ENCODE assay signal across 8 mouse cellular contexts in genomic region chr13:21919836-21920431, GRCm38 (mm10). TPM values are rescaled to one million over a fixed set of nuclear protein-coding genes. Genes with fewer than 3 reads are reported as not detected.
DNase-seq lines count a peak whose midpoint lies in the region; ATAC-seq and TF ChIP-seq lines count a peak whose summit lies in the region.

No protein-coding gene starts in this region.

- TF ChIP-seq POLR2A in myocyte (IDR thresholded peaks at IDR 0.05; ENCODE audit: insufficient read length, low read depth), result no peak

- H3K4me2 ChIP-seq in midbrain, embryonic 11.5 days, result no peak overlapping the region
- H3K4me2 ChIP-seq in midbrain, embryonic 16.5 days (ENCODE audit: low read length), result no peak overlapping the region
- peak overlapping the region; percentile 77; the same call in 1 of the 2 replicates for H3K4me2 ChIP-seq in heart, embryonic 15.5 days
- peak overlapping the region; percentile 10 for H3K4me2 ChIP-seq in myocyte (ENCODE audit: low read depth)

- H3K4me1 ChIP-seq in erythroblast, embryonic 14.5 days (ENCODE audit: control insufficient read depth), result peaks cover 51% of the 10 kb centered on the region
- H3K4me1 ChIP-seq in midbrain, embryonic 11.5 days (ENCODE audit: control insufficient read depth, insufficient read depth, low read length), result peaks cover 2% of the 10 kb centered on the region; the same call in 1 of the 2 replicates
- peaks cover 9% of the 10 kb centered on the region for H3K4me1 ChIP-seq in midbrain, embryonic 16.5 days (ENCODE audit: control insufficient read depth, insufficient read depth, low read length)
- H3K4me1 ChIP-seq in heart, embryonic 15.5 days (replicated peaks), result no peaks in the 10 kb centered on the region; the same call in 1 of the 2 replicates

- 4% methylated on average over 11 of the region's 11 CpGs for WGBS in midbrain, embryonic 11.5 days
- WGBS in midbrain, embryonic 16.5 days, result 6% methylated on average over 11 of the region's 11 CpGs
- WGBS in heart, embryonic 15.5 days, result 6% methylated on average over 11 of the region's 11 CpGs

- H3K9me3 ChIP-seq in erythroblast, embryonic 14.5 days (ENCODE audit: control insufficient read depth, low read length), result no peaks in the 10 kb centered on the region
- H3K9me3 ChIP-seq in midbrain, embryonic 11.5 days (ENCODE audit: control insufficient read depth, low read length), result no peaks in the 10 kb centered on the region
- H3K9me3 ChIP-seq in midbrain, embryonic 16.5 days (replicated peaks; ENCODE audit: control insufficient read depth, low read length, poor library complexity, severe bottlenecking), result no peaks in the 10 kb centered on the region
- H3K9me3 ChIP-seq in heart, embryonic 15.5 days (replicated peaks), result no peaks in the 10 kb centered on the region

- no peak overlapping the region for H3K27ac ChIP-seq in midbrain, embryonic 11.5 days (ENCODE audit: low read depth, low read length)
- H3K27ac ChIP-seq in midbrain, embryonic 16.5 days (ENCODE audit: low read length), result no peak overlapping the region
- no peak overlapping the region for H3K27ac ChIP-seq in heart, embryonic 15.5 days

- no peaks in the 10 kb centered on the region for H3K79me2 ChIP-seq in myocyte (ENCODE audit: control insufficient read depth, insufficient read depth)

- no peak overlapping the region for H3K9ac ChIP-seq in midbrain, embryonic 11.5 days (ENCODE audit: low read length)
- no peak overlapping the region for H3K9ac ChIP-seq in midbrain, embryonic 16.5 days (ENCODE audit: low read depth, low read length)
- no peak overlapping the region for H3K9ac ChIP-seq in heart, embryonic 15.5 days

- ATAC-seq in erythroblast, adult 5-6 weeks (replicated peaks; ENCODE audit: low FRiP score, poor library complexity, severe bottlenecking), result no peak
- no peak for ATAC-seq in midbrain, embryonic 11.5 days (ENCODE audit: low FRiP score)
- ATAC-seq in midbrain, embryonic 16.5 days, result no peak
- ATAC-seq in heart, embryonic 15.5 days (replicated peaks; ENCODE audit: insufficient number of reproducible peaks, insufficient read depth, low FRiP score, low read depth), result no peak
- ATAC-seq in inflammation-experienced regulatory T-cells, adult 6 months, result no peak

- H3K36me3 ChIP-seq in erythroblast, embryonic 14.5 days (ENCODE audit: control insufficient read depth), result no peaks in the 10 kb centered on the region
- no peaks in the 10 kb centered on the region for H3K36me3 ChIP-seq in midbrain, embryonic 11.5 days (ENCODE audit: control insufficient read depth, insufficient read depth, low read length)
- H3K36me3 ChIP-seq in midbrain, embryonic 16.5 days (ENCODE audit: control insufficient read depth, insufficient read depth, low read length), result no peaks in the 10 kb centered on the region
- no peaks in the 10 kb centered on the region for H3K36me3 ChIP-seq in heart, embryonic 15.5 days
- no peaks in the 10 kb centered on the region for H3K36me3 ChIP-seq in myocyte (ENCODE audit: control insufficient read depth, insufficient read depth)

- peak overlapping the region; percentile 74 for H3K4me3 ChIP-seq in erythroblast, embryonic 14.5 days (replicated peaks)
- H3K4me3 ChIP-seq in midbrain, embryonic 11.5 days (ENCODE audit: low read depth, low read length), result no peak overlapping the region
- no peak overlapping the region for H3K4me3 ChIP-seq in midbrain, embryonic 16.5 days (ENCODE audit: low read depth, low read length)
- H3K4me3 ChIP-seq in heart, embryonic 15.5 days, result no peak overlapping the region
- H3K4me3 ChIP-seq in myocyte, result no peak overlapping the region

- H3ac ChIP-seq in myocyte (ENCODE audit: control insufficient read depth, insufficient read length), result no peak overlapping the region

- DNase-seq in midbrain, embryonic 11.5 days (ENCODE audit: low spot score, missing footprints), result peak; percentile 92
- DNase-seq in urinary bladder, postnatal 25 days (ENCODE audit: low spot score), result no peak

- peaks cover 38% of the 10 kb centered on the region for H3K27me3 ChIP-seq in erythroblast, embryonic 14.5 days (ENCODE audit: control insufficient read depth)
- H3K27me3 ChIP-seq in midbrain, embryonic 11.5 days (ENCODE audit: control insufficient read depth, insufficient read depth, low read length), result peaks cover 9% of the 10 kb centered on the region; the same call in 1 of the 2 replicates
- H3K27me3 ChIP-seq in midbrain, embryonic 16.5 days (ENCODE audit: control insufficient read depth, insufficient read depth, low read depth, low read length), result peaks cover 37% of the 10 kb centered on the region
- 0 out of 2 replicates have a peak, but pooled peaks cover 7% of the 10 kb centered on the region for H3K27me3 ChIP-seq in heart, embryonic 15.5 days
- no peaks in the 10 kb centered on the region for H3K27me3 ChIP-seq in myocyte (ENCODE audit: control insufficient read depth, insufficient read depth, insufficient read length)

TF ChIP-seq in myocyte, 11 proteins besides CTCF, POLR2A, EP300 and RAD21:
- TF ChIP-seq TCF12 (IDR thresholded peaks at IDR 0.05; ENCODE audit: insufficient read depth, poor library complexity, severe bottlenecking), result no peak
- TF ChIP-seq CEBPB (IDR thresholded peaks at IDR 0.05; ENCODE audit: insufficient read depth, poor library complexity, severe bottlenecking), result no peak
- TF ChIP-seq SRF (IDR thresholded peaks at IDR 0.05; ENCODE audit: control insufficient read depth, insufficient read length, low read depth), result no peak
- no peak for TF ChIP-seq MYOG (IDR thresholded peaks at IDR 0.05; ENCODE audit: control insufficient read depth in 1 of 3, insufficient read depth in 1 of 3, insufficient read length in 2 of 3, low read depth in 2 of 3)
- no peak for TF ChIP-seq MAX (IDR thresholded peaks at IDR 0.05; ENCODE audit: low read depth)
- no peak for TF ChIP-seq TCF3 (IDR thresholded peaks at IDR 0.05; ENCODE audit: insufficient read length, low read depth)
- no peak for TF ChIP-seq E2F4 (IDR thresholded peaks at IDR 0.05; ENCODE audit: insufficient read depth)
- TF ChIP-seq REST (IDR thresholded peaks at IDR 0.05; ENCODE audit: insufficient read depth, insufficient read length), result no peak
- no peak for TF ChIP-seq MYOD1 (IDR thresholded peaks at IDR 0.05; ENCODE audit: control insufficient read depth in 1 of 3, insufficient read length in 2 of 3, low read depth in 2 of 3)
- TF ChIP-seq USF1 (IDR thresholded peaks at IDR 0.05; ENCODE audit: low read depth), result no peak
- TF ChIP-seq POLR2AphosphoS2 (IDR thresholded peaks at IDR 0.05; ENCODE audit: insufficient read length, low read depth), result no peak
TF ChIP-seq in myocyte: peak in this region for 0.

RNA-seq across cellular contexts. Expression of gene Zfp184, which starts 25.0 kb away (rescaled TPM):
- not detected in 2 replicates for polyA plus RNA-seq in erythroblast, embryonic 14.5 days (2012)
- 0.19 and 2.9 TPM in 2 replicates for total RNA-seq in erythroblast, adult 5-6 weeks (2015; ENCODE audit: low replicate concordance)
- 0.34 and 2.5 TPM in 2 replicates for total RNA-seq in erythroblast, adult 5-6 weeks (2017; ENCODE audit: low replicate concordance)
- polyA plus RNA-seq in midbrain, embryonic 11.5 days (2014; fragmentation: Nextera tagmentation; extraction: Ambion mirVana), result 26.7 and 27.9 TPM in 2 replicates
- 12.0 and 13.7 TPM in 2 replicates for polyA plus RNA-seq in midbrain, embryonic 16.5 days (2015; fragmentation: Nextera tagmentation; extraction: Ambion mirVana)
- 3.8 and 5.1 TPM in 2 replicates for polyA plus RNA-seq in heart, embryonic 15.5 days (2015; fragmentation: Nextera tagmentation; extraction: Ambion mirVana)
- polyA plus RNA-seq in myocyte (2012; fragmentation: generic; extraction: Trizol), result 0.89 TPM
- polyA plus RNA-seq in inflammation-experienced regulatory T-cells, adult 6 months (2017; shearing (Covaris generic)), result not detected

Comparison
In these comparisons a context has a peak if more than half of its experiments do, and no peak if none do; other contexts are left out.
1. H3K4me2 ChIP-seq: peak in heart, embryonic 15.5 days (single experiment) and myocyte (single experiment); none in midbrain, embryonic 11.5 days (single experiment) and midbrain, embryonic 16.5 days (single experiment).